Mouse (Mus musculus) limb, embryonic 12.5 days (tissue): Measurements from ENCODE around the gene Naa15. TPM values are rescaled to one million over a fixed set of nuclear protein-coding genes. Genes with fewer than 3 reads are reported as not detected.
A peak's percentile ranks its signal among the peaks of the same experiment; 100 is the strongest.
"Not testable (repeated sequence)": the region's sequence is repeated elsewhere in the genome, so short reads cannot be mapped to it uniquely, and the experiment has no call there.

Source experiments
- ATAC-seq: fragments of 200-750 bp; cut with Nextera tagmentation; 2 replicates; pipeline ENCODE4 v1.8.0; 2017; ENCODE audit warnings: low read depth, moderate TSS enrichment; ENCODE audit not compliant: insufficient number of reproducible peaks, insufficient read depth, low FRiP score, low TSS enrichment
- H3K27ac ChIP-seq: fragments of 300-500 bp; sonication (generic); 2 replicates; pipeline ENCODE4 v1.5.1; 2016; ENCODE audit warnings: mild to moderate bottlenecking, moderate library complexity
- H3K27me3 ChIP-seq: fragments of 300-500 bp; sonication (generic); 2 replicates; pipeline ENCODE4 v1.6.1; 2016; ENCODE audit warnings: mild to moderate bottlenecking, moderate library complexity
- H3K36me3 ChIP-seq: fragments of 300-500 bp; sonication (generic); 2 replicates; pipeline ENCODE4 v1.6.1; 2016; ENCODE audit warnings: mild to moderate bottlenecking, moderate library complexity
- H3K4me1 ChIP-seq: fragments of 300-500 bp; sonication (generic); replicated peaks from 2 replicates; pipeline ENCODE4 v1.6.1; 2016
- H3K4me2 ChIP-seq: fragments of 300-500 bp; sonication (generic); 2 replicates; pipeline ENCODE4 v1.6.1; 2016; ENCODE audit warnings: mild to moderate bottlenecking, moderate library complexity
- H3K4me3 ChIP-seq: fragments of 300-500 bp; sonication (generic); replicated peaks from 2 replicates; pipeline ENCODE4 v1.5.1; 2016; ENCODE audit warnings: mild to moderate bottlenecking
- H3K9ac ChIP-seq: fragments of 300-500 bp; sonication (generic); replicated peaks from 2 replicates; pipeline ENCODE4 v1.6.1; 2016; ENCODE audit warnings: mild to moderate bottlenecking, moderate library complexity
- H3K9me3 ChIP-seq: fragments of 300-500 bp; sonication (generic); 2 replicates; pipeline ENCODE4 v1.6.1; 2016; ENCODE audit warnings: mild to moderate bottlenecking, moderate library complexity
- WGBS: fragments of 180-500 bp; shearing (Covaris S2); methylation state at CpG from one replicate; pipeline ENCODE4 v1.1.7; 2016; 5-methylcytosine and 5-hydroxymethylcytosine counted together
- polyA plus RNA-seq: library from polyadenylated mRNA; unstranded; fragments of >200 nt; fragmentation: Nextera tagmentation; extraction: Ambion mirVana; gene quantifications from 2 replicates; pipeline ENCODE4 v1.2.1, GENCODE M21; 2016

The Naa15 gene
- polyA plus RNA-seq, 1 experiment from 2014 or later = 60.6 TPM

DNA sequence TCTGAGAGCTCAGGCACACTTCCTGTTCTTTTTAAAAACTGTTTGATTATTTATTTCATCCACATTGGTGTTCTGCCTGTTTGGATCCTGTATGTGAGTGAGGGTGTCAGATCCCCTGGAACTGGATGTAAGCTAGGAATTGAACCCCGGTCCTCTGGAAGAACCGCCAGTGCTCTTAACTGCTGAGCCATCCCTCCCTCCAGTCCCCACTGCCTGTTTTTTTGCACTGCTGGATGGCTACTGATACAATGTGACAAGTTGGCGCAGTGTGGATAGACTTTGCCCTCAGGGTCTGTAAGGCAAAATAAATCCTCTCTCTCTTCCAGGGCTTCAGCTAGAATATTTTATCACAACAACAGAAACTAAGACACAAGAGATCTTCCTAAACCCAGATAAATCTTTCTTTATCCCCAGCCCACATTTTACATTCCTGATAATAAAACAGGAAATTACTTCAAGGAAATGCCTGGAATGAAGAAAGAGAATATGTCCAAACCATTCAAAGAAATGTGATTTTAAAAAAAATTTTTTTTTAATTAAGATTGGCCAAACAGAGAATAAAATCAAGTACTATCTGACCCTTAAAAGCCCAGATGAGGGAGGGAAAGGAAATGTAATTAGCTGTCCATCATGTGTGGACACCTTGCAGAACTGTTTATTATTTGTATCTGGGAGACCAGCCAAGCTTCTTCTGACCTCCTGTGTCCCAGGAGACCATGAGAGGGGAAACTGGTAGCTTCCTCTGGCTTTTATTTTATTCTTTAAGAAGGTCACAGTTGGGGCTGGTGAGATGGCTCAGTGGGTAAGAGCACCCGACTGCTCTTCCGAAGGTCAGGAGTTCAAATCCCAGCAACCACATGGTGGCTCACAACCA lies 34.9 kb upstream of the Naa15 start:
- no peak for ATAC-seq
- Histone ChIP-seq H3K27ac (no peak overlapping the region), H3K4me3 (no peak overlapping the region), H3K4me1 (peaks cover 5% of the 10 kb centered on the region; the same call in 1 of the 2 replicates), H3K36me3 (no peaks in the 10 kb centered on the region), H3K9me3 (no peaks in the 10 kb centered on the region), H3K4me2 (no peak overlapping the region), H3K9ac (no peak overlapping the region), H3K27me3 (no peaks in the 10 kb centered on the region)
- 76% methylated on average over 5 of the region's 5 CpGs for WGBS

DNA sequence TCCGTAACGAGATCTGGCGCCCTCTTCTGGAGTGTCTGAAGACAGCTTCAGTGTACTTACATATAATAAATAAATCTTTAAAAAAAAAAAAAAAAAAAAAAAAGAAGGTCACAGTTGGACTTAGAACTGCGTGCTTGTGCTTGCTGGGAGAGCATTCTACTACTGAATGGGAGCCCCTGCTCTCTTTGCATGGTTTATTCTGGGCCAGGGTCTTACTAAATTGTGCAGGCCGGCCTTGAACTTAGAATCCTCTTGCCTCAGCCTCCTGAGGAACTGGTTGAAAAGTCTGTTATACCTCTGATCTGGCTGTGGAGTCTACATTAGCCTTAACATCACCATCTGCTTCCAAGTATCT lies 34.3 kb upstream of the Naa15 start:
- H3K4me3 ChIP-seq = no peak overlapping the region
- peaks cover 5% of the 10 kb centered on the region; the same call in 1 of the 2 replicates for H3K4me1 ChIP-seq
- no peak for ATAC-seq
- no peak overlapping the region for H3K4me2 ChIP-seq
- no peak overlapping the region for H3K27ac ChIP-seq
- H3K9ac ChIP-seq = no peak overlapping the region
- no peaks in the 10 kb centered on the region for H3K36me3 ChIP-seq
- no peaks in the 10 kb centered on the region for H3K27me3 ChIP-seq
- WGBS = 79% methylated on average over 2 of the region's 5 CpGs
- no peaks in the 10 kb centered on the region for H3K9me3 ChIP-seq

- no peak overlapping the region for H3K4me2 ChIP-seq
- WGBS = 79% methylated on average over 12 of the region's 12 CpGs
- no peak overlapping the region for H3K27ac ChIP-seq
- peaks cover 5% of the 10 kb centered on the region; the same call in 1 of the 2 replicates for H3K27me3 ChIP-seq
- no peaks in the 10 kb centered on the region for H3K36me3 ChIP-seq
- H3K4me3 ChIP-seq = no peak overlapping the region
- no peaks in the 10 kb centered on the region for H3K9me3 ChIP-seq
- ATAC-seq = no peak
- peaks cover 5% of the 10 kb centered on the region; the same call in 1 of the 2 replicates for H3K4me1 ChIP-seq
- no peak overlapping the region for H3K9ac ChIP-seq
Observed at GRCm38 (mm10) chr3:51383409-51383808, 31.5 kb upstream of the Naa15 start.

DNA sequence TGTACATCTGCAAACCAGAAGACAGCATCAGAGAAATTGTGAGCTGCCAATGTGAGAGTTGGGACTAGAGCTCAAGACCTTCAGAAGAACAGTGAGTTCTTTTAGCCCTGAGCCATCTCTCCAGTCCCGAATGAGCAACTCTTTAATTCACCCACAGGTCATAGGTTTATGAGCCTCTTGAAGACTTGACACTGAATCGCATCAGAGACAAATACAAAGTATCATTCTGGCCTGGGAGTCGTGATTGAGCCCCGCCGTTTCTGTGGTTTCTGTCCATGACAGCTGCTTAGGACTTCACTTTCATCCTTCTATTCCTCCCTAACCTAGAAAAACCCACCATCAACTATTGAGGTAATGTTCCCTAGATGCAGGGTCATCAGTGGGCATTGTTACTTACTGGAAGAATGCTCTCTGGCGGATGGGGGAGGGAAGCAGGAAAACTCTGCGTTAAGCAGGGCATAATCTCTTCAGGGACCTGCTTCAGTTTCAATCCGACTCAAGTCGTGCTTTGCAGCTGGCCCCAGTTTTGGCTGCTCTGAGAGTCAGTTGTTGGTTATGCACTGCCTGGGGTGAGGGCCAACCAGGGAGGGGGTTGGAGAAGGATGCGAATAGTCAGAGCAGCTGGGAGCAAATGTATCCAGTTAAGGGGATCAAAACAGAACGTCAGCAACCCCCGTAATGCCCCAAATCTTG lies 28.4 kb upstream of the Naa15 start:
- no peak overlapping the region for H3K9ac ChIP-seq
- H3K4me3 ChIP-seq = no peak overlapping the region
- H3K27ac ChIP-seq = no peak overlapping the region
- WGBS = 42% methylated on average over 12 of the region's 12 CpGs
- H3K4me2 ChIP-seq = no peak overlapping the region
- H3K9me3 ChIP-seq = no peaks in the 10 kb centered on the region
- H3K4me1 ChIP-seq = no peaks in the 10 kb centered on the region; the same call in 1 of the 2 replicates
- ATAC-seq = no peak
- H3K27me3 ChIP-seq = peaks cover 15% of the 10 kb centered on the region
- H3K36me3 ChIP-seq = no peaks in the 10 kb centered on the region

DNA sequence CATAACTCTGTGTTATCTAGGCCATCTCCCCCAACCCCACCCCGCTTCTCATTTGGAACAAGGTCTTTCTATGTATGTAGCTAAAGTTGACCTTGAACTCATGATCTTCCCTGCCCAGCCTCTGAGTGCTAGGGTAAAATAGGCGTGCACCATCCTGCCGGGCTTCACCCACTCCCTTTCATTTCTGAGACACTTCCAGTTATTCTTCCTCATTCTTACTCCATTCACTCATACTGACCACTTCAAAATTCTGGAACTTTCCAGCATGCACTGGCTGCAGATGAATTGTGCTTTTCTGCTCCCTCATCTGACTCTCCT lies 27.9 kb upstream of the Naa15 start:
- Histone ChIP-seq H3K27ac (no peak overlapping the region), H3K9ac (no peak overlapping the region), H3K27me3 (peaks cover 15% of the 10 kb centered on the region), H3K4me3 (no peak overlapping the region), H3K9me3 (no peaks in the 10 kb centered on the region), H3K4me1 (no peaks in the 10 kb centered on the region; the same call in 1 of the 2 replicates), H3K4me2 (no peak overlapping the region), H3K36me3 (no peaks in the 10 kb centered on the region)
- no peak for ATAC-seq
- 85% methylated on average over 3 of the region's 3 CpGs for WGBS

DNA sequence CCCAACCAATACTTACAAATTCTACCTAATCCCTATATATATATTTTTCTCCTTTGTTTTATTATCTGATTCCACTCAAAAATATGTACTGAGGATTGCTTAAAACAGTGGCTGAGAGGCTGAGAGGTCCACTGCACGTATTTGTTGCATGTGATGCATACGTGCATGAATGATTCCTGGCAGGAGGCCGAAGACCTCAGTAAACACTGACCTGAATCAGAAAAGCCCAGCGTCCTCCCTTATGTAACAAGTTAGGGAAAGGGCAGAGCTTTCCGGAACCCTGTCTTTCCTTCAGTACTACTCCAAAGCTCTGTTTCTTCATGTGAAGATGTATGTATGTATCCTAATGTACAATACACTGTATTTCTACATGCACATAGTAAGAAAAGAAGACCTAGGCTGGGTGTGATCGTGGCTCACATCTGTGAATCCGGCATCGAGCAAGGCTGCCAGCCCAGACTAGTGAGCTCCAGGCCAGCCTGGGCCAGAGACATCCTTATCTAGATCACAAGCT lies 27.0 kb upstream of the Naa15 start:
- no peak overlapping the region for H3K4me3 ChIP-seq
- 70% methylated on average over 8 of the region's 8 CpGs for WGBS
- no peaks in the 10 kb centered on the region for H3K9me3 ChIP-seq
- no peaks in the 10 kb centered on the region for H3K36me3 ChIP-seq
- H3K27me3 ChIP-seq = peaks cover 15% of the 10 kb centered on the region
- no peaks in the 10 kb centered on the region; the same call in 1 of the 2 replicates for H3K4me1 ChIP-seq
- no peak for ATAC-seq
- no peak overlapping the region for H3K9ac ChIP-seq
- H3K27ac ChIP-seq = no peak overlapping the region
- no peak overlapping the region for H3K4me2 ChIP-seq

DNA sequence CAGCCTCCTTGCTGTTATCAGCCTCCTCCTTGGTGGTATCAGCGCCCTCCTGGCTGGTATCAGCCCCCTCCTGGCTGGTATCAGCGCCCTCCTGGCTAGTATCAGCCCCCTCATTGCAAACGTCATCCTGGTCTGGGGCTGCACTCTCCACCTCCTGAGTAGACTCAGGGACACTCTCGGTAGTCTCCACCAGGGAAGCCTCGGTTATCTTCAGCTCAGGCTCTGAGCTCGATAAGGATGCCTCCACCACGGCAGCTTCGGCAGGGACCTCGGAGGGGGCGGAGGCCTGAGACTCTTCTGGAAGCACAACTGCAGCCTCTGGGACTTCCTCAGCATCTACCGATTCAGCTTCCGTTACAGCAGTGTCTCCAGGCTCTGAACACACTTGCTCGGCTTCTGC lies 26.0 kb upstream of the Naa15 start:
- no peak for ATAC-seq
- Histone ChIP-seq H3K4me1 (no peaks in the 10 kb centered on the region; the same call in 1 of the 2 replicates), H3K36me3 (no peaks in the 10 kb centered on the region), H3K4me3 (peak overlapping the region; percentile 27), H3K4me2 (peak overlapping the region; percentile 55), H3K27me3 (peaks cover 15% of the 10 kb centered on the region), H3K9ac (peak overlapping the region; percentile 44), H3K27ac (no peak overlapping the region), H3K9me3 (no peaks in the 10 kb centered on the region)
- 8% methylated on average over 13 of the region's 13 CpGs for WGBS

DNA sequence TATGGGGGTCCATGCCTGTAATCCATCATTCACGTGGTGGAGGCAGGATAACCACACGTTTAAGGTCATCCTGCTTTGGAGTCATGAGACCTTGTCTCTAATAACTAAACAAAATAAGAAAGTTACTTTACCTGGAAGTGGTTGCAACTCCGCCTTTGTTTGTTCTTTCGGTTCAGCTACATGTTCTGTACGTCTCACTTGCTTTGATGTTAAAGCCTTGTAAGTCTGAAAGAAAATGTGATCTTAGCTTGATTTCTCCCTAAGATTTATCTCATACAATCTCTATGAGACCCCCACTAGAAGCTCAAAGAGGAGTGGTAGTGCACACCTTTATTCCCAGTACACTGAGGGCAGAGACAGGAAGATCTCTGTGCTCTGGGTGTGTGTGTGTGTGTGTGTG lies 23.9 kb upstream of the Naa15 start:
- H3K27ac ChIP-seq = no peak overlapping the region
- no peak overlapping the region for H3K9ac ChIP-seq
- no peak for ATAC-seq
- no peaks in the 10 kb centered on the region for H3K9me3 ChIP-seq
- H3K4me1 ChIP-seq = no peaks in the 10 kb centered on the region; the same call in 1 of the 2 replicates
- H3K27me3 ChIP-seq = peaks cover 28% of the 10 kb centered on the region
- H3K4me3 ChIP-seq = no peak overlapping the region
- 90% methylated on average over 5 of the region's 5 CpGs for WGBS
- no peaks in the 10 kb centered on the region for H3K36me3 ChIP-seq
- H3K4me2 ChIP-seq = no peak overlapping the region

DNA sequence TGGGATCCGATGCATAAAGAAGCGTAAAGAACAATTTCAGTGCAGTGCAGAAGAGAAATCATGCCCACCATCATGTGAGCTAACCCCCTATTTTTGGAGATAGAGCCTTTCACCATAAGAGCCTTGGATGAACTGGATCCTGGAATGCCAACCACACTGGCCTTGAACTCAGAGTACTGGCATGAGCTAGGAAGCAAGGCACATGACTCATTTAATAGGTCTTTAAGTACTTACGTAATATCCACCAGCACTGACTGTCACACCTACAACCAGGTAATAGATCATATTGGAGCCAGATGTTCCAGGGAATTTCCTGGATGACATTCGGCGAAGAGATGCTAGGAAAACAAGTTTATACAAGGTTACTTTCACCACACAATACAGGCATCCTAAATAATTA lies 23.4 kb upstream of the Naa15 start:
- H3K9me3 ChIP-seq = no peaks in the 10 kb centered on the region
- WGBS = 83% methylated on average over 5 of the region's 5 CpGs
- peaks cover 33% of the 10 kb centered on the region for H3K27me3 ChIP-seq
- no peaks in the 10 kb centered on the region for H3K36me3 ChIP-seq
- no peak overlapping the region for H3K4me3 ChIP-seq
- H3K4me2 ChIP-seq = no peak overlapping the region
- no peak overlapping the region for H3K9ac ChIP-seq
- H3K27ac ChIP-seq = no peak overlapping the region
- no peaks in the 10 kb centered on the region; the same call in 1 of the 2 replicates for H3K4me1 ChIP-seq
- ATAC-seq = no peak

GRCm38 (mm10) chr3:51393018-51393417 lies 21.9 kb upstream of the Naa15 start:
- not testable (repeated sequence) for H3K9me3 ChIP-seq, H3K4me1 ChIP-seq, ATAC-seq, H3K36me3 ChIP-seq, H3K4me2 ChIP-seq, H3K9ac ChIP-seq, H3K27ac ChIP-seq, H3K4me3 ChIP-seq
- 87% methylated on average over 3 of the region's 3 CpGs for WGBS
- peaks cover 43% of the 10 kb centered on the region for H3K27me3 ChIP-seq

DNA sequence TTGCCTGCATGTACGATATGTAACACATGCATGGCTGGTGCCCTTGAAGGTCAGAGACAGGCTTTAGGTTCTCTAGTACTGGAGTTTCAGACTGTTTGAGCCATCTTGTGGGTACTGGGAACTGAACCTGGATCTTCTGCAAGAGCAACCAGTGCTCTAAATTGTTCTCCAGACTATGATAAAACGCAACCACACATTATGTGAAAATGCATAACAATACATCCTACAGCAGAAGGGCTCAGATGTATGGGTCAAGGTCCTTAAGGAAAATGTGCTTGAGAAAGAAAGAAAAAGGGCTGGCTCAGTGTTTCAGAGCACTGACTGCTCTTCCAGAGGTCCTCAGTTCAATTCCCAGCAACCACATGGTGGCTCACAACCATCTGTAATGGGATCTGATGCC lies 21.3 kb upstream of the Naa15 start:
- no peak for ATAC-seq
- no peaks in the 10 kb centered on the region for H3K9me3 ChIP-seq
- WGBS = 96% methylated on average over 2 of the region's 2 CpGs
- no peak overlapping the region for H3K4me3 ChIP-seq
- H3K27ac ChIP-seq = no peak overlapping the region
- no peak overlapping the region for H3K4me2 ChIP-seq
- no peaks in the 10 kb centered on the region; the same call in 1 of the 2 replicates for H3K4me1 ChIP-seq
- peaks cover 43% of the 10 kb centered on the region for H3K27me3 ChIP-seq
- no peaks in the 10 kb centered on the region for H3K36me3 ChIP-seq
- no peak overlapping the region for H3K9ac ChIP-seq
